Mouse (Mus musculus): ENCODE measurements around the gene Ntng1.
"Not testable (repeated sequence)": the region's sequence is repeated elsewhere in the genome, so short reads cannot be mapped to it uniquely, and the experiment has no call there.

The Ntng1 gene

DNA sequence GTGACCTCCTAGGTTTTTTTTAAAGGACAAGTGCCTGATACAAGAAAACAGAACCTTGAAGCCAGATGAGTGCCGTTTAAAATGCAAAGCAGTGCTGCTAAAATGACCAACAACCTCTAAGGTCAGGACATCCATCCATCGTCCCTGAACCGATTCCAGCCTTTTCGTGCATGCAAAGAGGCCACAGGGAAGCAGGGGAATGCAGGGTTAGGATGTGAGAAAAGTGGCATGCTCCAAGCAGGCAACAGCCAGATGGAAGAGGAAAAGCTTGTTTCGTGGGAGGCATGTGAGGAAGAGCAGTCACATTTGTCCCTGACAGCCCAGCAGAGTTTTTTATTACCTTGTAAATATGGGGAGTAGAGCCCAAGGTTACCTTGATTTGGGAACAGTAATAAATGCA is 360.6 kb downstream of the Ntng1 start:
- DNase-seq (ENCODE audit: extremely low spot score, low spot score): peak; percentile 39

DNA sequence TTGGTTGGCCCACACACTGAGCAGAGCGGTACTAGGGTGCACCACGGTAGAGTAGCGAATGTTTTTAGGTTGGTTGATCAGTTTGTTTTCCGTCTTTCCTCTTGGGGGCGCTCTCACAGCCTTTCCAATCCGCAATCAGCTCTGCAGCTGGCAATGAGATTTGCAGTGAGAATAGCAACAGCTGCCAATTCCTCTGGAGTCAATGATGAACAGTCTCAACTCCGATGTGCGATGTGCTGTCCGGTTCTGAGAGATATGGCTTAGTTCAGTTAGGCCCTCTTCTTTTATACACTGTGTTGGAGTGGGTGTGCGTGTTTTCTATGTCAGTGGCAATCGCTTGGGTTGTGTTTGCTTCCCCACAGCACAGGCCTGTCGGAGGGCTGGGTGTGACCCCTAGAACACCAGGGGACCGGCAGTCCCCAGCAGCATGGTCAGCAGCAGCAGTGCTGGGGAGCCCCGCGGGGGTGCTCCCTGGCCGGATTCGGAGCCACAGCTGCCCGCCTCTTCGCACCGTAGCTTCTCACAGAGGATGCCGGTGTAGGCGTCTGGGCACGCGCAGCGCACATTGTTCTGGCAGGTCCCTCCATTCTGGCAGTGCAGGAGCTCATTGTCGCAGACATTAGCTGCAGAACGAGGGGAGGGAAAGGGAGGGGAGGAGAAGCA is 361.4 kb downstream of the Ntng1 start:
- DNase-seq (ENCODE audit: extremely low spot score, low spot score): peak; percentile 70

DNA sequence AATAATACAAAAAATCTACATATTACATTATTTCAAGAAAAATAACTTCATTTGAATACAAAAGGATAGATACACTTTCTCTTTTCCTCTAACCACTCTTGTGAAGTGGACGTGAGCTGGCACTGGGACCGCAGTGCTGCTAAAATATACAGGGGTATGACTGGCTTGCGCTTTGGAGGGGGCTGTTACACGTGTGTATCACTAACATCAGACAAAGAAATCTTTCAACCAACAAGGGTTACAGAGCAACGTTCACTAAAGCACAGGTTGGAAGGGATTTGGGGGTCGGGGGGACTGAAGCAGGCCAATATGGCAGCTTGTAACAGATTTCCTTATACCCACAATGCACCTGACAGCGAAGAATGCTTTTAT is 361.9 kb downstream of the Ntng1 start:
- no peak for DNase-seq (ENCODE audit: extremely low spot score, low spot score)

DNA sequence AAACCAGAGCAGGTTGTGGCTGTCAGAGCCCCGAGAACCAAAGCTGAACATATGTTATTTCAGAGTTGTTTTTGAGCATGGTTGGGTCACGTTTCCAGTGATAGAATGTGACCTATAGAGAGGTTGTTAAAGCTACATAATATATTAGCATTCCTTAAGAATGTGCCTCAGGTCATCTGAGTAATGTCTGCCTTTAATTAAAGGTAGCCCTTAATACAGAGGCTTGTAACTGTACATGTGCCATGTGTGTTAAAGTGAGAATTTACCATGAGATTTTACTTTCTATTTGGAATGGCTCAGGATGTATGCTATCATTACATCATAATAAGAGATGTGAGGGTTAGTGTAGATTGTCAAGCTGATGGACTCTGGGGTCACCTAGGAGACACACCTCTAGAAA is 368.6 kb downstream of the Ntng1 start:
- no peak for DNase-seq (ENCODE audit: extremely low spot score, low spot score)

DNA sequence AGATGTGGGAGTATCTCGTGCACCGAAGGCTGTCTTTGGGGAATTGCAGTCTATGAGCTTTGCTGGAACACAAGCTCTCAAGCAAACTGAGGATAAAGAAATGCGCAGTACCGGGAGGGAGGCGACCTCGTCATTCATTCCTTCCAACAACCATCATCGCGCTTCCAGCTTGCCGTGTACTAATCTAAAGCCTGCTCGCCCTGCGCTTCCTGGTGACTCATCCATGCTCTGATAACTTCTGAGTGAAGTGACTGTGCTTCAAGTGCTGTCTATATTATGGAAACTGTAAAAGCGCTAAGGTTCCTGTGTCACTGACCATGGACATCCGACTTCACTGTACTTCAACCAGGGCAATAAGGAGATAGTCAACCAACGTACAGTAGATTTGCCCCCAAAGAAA is 371.7 kb downstream of the Ntng1 start:
- no peak for DNase-seq (ENCODE audit: extremely low spot score, low spot score)

DNA sequence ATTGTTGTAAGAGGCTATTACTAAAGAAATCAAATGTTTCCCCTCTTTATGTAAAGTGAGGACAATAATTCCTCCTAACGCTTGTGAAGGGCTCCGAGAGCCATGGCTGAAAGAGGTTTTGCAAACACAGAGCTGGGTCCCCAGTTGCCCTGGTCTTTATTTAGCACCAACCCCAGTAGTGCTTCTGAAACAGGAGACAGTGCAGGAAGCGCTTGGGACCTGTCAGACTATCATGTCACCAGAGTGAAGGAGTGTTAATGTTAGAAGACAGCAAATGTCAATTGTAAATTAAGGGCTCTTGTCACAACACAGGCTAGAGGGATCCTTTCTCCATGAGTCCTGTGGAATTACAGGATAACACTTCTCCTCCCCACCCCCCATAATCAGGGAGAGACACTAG is 376.9 kb downstream of the Ntng1 start:
- DNase-seq (ENCODE audit: extremely low spot score, low spot score): no peak

DNA sequence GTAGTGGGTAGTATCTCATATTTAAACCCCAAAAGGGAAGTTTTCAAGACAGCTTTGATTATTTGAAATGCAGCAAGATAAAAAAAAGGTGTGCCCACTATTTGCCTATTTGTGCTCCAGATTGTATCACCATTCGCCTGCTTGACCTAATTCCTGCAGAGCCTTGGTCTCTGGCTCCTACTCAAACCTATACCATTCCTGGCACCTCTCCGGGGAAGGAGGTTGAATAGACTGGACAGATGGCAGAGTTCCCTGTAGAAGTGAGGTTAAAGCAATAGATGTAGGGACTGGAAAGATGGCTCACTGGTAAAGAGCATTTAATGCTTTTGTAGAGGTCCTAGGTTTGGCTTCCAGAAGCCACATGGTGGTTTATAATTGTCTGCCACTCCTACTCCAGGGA is 378.2 kb downstream of the Ntng1 start:
- DNase-seq (ENCODE audit: extremely low spot score, low spot score): no peak

DNA sequence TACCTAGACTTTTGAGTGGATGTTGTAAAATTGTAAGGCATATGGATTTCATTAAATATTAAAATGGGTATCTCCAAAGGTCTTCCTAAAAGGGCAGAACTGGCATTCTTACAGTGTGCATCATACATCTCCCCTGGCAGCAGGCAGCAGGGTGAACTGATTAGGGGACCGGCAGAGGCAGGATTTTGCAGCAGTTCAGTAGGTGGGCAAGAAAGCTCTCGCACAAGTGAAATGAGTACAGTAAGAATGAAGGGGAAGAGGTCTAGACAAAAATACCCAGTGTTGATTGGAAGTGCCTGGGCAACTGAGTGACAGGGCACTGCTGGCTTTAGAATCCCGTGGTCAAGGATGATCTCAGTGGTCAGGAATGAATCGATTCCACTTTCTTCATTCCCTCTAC is 378.7 kb downstream of the Ntng1 start:
- no peak for DNase-seq (ENCODE audit: extremely low spot score, low spot score)

DNA sequence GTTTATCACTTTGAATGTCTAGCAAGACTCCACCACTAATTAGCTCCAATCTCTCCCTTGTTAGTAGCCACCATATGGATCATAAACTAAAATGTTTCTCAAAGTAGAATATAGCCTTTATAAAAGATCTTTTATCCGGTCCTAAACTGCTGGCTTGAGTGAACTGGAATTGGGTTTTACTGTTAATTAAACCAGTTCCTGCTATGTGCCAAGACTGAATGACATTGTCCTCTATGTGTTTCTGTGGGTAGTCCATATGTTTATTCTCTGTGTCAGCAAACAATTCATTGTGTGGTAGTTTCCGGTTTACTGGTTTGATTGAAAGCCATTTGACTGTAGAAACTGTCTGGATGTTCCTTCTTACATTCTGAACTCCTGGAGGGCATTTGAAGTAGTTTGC is 387.4 kb downstream of the Ntng1 start:
- no peak for DNase-seq (ENCODE audit: extremely low spot score, low spot score)

DNA sequence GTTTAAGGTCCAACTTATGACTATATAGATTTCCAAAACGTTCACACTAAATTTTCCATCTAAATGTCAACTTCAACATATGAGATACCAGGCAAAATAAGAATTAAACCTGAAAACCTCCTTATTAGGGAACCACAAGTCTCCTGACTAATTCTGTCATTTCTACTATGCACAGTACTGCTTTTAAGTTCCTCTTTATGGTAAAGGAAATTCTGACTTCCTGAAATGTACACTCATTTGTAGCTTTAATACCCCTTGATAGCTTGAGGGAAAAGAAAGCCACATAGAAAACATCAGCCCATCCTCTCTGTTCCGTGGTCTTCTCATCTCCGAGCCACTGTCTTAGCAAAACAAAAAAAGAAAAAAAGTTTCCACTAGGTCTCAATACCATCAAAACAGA is 396.2 kb downstream of the Ntng1 start:
- not testable (repeated sequence) for DNase-seq (ENCODE audit: extremely low spot score, low spot score)

DNA sequence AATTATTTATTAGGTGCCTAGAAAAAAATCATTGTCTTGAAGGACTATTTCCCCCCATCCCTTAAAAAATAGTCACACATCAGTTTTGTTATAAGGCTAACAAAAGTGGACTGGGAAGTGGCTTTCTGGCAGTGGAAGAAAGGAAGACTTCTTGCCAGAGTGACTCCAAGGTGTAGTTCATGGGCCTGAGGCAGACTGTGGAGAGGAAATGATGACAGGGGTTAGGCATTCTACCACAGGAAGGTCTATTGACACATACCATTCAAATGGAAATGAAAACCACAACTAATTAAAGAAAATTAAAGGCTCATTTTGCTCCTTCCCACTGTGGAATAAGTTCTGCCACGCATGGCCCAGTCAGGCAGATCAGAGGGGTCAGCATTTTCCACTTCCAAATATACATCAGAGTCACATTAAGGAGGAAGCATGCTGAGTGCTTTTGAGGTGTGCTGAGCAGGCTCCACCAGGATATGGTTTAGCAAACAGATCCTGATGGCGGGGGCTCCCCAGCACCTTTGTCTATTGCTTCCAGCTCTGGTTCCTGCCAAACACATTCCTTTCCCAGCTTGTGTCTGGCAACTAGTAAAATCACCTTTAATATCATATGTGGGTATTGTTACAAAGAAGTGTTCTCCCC is 403.2 kb downstream of the Ntng1 start:
- no peak for DNase-seq (ENCODE audit: extremely low spot score, low spot score)

DNA sequence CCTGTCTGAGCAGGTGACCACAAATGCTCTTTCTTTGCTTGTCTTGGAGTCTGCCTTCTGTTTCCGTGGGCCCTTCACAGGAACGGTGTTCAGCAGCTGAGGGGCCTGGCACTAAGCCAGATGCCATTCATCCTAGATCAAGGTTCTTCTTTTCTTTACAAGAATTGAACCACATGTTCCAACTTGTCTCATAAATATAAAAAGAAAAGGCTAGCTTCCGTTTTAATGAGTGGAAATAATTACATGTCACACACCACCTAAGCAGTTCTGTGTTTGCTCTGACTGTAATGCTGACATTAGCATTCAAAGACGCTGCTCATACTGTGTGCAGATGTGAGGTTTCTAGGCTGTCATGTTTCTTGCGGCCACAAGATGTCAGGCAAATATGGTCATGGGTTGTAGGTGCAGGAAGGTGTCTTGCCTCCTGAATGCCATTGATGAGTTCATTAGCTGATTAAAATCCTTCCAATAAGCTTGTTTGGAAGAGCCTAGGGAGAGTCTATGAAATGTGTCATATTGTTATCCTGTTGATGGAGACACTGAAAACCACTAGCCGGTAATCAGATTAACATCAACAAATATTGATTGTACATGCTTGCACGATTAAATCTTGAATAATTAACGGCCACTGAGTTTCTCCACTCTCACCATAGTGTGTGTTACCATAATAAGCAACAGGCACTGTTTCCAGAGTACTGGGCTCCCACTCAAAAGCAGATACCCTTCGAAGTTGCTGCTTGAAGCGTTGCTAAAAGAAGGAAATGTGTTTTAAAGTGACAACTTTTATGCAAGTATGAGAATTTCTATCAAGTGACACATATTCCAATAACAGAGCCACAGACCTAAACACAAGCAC is 411.3 kb downstream of the Ntng1 start:
- DNase-seq (ENCODE audit: extremely low spot score, low spot score): peak; percentile 17

DNA sequence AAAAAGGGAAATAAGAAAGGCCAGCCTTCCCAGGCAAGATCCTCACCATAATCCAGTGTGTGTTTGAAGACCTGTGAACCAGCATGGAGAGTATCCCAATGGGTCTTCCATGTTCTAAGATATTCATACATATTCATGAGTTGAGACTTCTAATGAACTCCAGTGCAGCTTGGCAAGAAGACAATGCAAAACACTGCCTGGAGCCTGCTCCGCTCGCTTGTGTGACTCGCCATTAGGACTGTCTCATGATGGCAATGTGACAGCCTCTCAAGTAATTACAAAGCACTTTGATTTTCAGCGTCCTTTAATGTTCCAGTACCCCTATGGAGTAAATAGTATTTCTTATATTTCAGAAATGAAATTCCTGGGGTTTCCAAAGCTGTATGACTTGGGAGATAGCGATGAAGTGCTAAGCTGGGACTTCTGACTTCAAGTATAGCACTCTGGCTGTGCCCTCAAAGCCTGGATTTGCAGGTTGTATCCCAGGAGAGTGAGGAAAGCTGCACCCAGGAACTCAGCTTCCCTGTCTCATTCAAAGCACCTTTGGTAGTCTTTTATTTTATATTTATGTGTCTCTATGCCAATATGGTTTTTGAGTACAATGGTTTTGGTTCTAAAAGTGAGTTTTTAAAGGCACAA is 412.1 kb downstream of the Ntng1 start:
- DNase-seq (ENCODE audit: extremely low spot score, low spot score): no peak
